Mouse (Mus musculus) stomach, embryonic 14.5 days (tissue): ENCODE results near the gene Pak2. TPM values are rescaled to one million over a fixed set of nuclear protein-coding genes. Genes with fewer than 3 reads are reported as not detected.

Source experiments
- microRNA-seq: library from miRNA; unstranded; fragments of <30 nt; microRNA quantifications from one replicate; pipeline ENCODE4, GENCODE M21; 2016
- polyA plus RNA-seq: library from polyadenylated mRNA; unstranded; fragments of >200 nt; fragmentation: Nextera tagmentation; extraction: Ambion mirVana; gene quantifications from 2 replicates; pipeline ENCODE4 v1.2.1, GENCODE M21; 2014

The Pak2 gene
- polyA plus RNA-seq, 1 experiment from 2014 or later, result 40.1 TPM

Small RNA genes within 50 kb of the gene (microRNA-seq; reads per million reads assigned to microRNA genes)
- gene Gm26269, result not detected

Other genes starting within 250 kb of the Pak2 start
- 0.06 TPM in 1 of 2 replicates, not detected in the other for gene Meltf, start 200.5 kb downstream of the Pak2 start, polyA plus RNA-seq
- gene Pigz, start 145.5 kb downstream of the Pak2 start, polyA plus RNA-seq, result 0.63 and 0.68 TPM in 2 replicates
- 91.4 and 97.6 TPM in 2 replicates for gene 0610012G03Rik, start 130.8 kb downstream of the Pak2 start, polyA plus RNA-seq
- gene Ncbp2, start 130.8 kb downstream of the Pak2 start, polyA plus RNA-seq, result 115 and 116 TPM in 2 replicates
- gene Senp5, start 76.1 kb downstream of the Pak2 start, polyA plus RNA-seq, result 10.8 and 11.5 TPM in 2 replicates
- 111 and 125 TPM in 2 replicates for gene Pigx, start 20.4 kb upstream of the Pak2 start, polyA plus RNA-seq
- gene Cep19, start 20.5 kb upstream of the Pak2 start, polyA plus RNA-seq, result 30.0 and 32.3 TPM in 2 replicates
- gene Nrros, start 86.3 kb upstream of the Pak2 start, polyA plus RNA-seq, result 16.0 and 17.0 TPM in 2 replicates
- gene Bex6, start 100.5 kb upstream of the Pak2 start, polyA plus RNA-seq, result 0.35 TPM in 1 of 2 replicates, not detected in the other
- 8.0 and 8.9 TPM in 2 replicates for gene Fbxo45, start 167.8 kb upstream of the Pak2 start, polyA plus RNA-seq
- gene Wdr53, start 167.9 kb upstream of the Pak2 start, polyA plus RNA-seq, result 19.7 and 21.3 TPM in 2 replicates
- not detected in 2 replicates for gene Smco1, start 192.1 kb upstream of the Pak2 start, polyA plus RNA-seq
- gene Rnf168, start 198.1 kb upstream of the Pak2 start, polyA plus RNA-seq, result 28.0 and 28.3 TPM in 2 replicates